Mouse (Mus musculus) liver, embryonic 14.5 days (tissue): ENCODE results near the gene Mcl1.

ENCODE experiments used
- CTCF ChIP-seq: IDR thresholded peaks from 2 replicates; pipeline ENCODE4 v1.5.1; 2016; ENCODE audit warnings: antibody characterized with exemption, low read depth, control low read depth
- EP300 ChIP-seq: IDR thresholded peaks from 2 replicates; pipeline ENCODE4 v1.6.1; 2016; ENCODE audit warnings: antibody characterized with exemption, low read depth

DNA sequence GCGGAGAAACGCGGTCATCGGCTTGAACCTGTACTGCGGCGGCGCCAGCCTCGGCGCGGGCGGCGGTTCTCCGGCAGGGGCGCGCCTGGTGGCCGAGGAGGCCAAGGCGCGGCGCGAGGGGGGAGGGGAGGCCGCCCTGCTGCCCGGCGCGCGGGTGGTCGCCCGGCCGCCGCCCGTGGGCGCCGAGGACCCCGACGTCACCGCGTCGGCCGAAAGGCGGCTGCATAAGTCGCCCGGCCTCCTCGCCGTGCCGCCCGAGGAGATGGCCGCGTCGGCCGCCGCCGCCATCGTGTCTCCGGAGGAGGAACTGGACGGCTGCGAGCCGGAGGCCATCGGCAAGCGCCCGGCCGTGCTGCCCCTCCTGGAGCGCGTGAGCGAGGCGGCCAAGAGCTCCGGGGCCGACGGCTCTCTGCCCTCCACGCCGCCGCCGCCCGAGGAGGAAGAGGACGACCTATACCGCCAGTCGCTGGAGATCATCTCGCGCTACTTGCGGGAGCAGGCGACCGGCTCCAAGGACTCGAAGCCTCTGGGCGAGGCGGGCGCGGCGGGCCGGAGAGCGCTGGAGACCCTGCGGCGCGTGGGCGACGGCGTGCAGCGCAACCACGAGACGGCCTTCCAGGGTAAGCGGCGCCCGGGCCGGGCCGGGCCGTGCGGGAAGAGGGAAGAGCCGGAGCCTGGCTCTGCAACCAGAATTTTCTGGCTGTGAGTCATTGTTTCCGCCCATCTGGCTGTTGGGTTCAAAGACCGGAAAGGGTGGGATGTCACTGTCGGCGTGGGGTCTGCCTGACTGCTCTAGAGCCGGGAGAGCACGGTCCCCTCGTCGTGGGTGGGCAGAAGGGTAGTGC is 502 bp downstream of the Mcl1 start:
- TF ChIP-seq EP300 (no peak), CTCF (no peak; the same call in 1 of the 2 replicates)
